Mouse (Mus musculus) heart, adult 2 months (tissue): ENCODE data around the gene Zfp871.

Experiments used
- CTCF ChIP-seq: fragments of 200-600 bp; IDR thresholded peaks from 2 replicates; pipeline ENCODE4 v1.8.1; 2022; ENCODE audit warnings: antibody characterized with exemption, mild to moderate bottlenecking, moderate library complexity
- POLR2A ChIP-seq: fragments of 200-500 bp; IDR thresholded peaks from 2 replicates; pipeline ENCODE4 v1.6.1; 2011; ENCODE audit warnings: mild to moderate bottlenecking, low read depth, low read length, control low read depth; ENCODE audit not compliant: insufficient read depth

DNA sequence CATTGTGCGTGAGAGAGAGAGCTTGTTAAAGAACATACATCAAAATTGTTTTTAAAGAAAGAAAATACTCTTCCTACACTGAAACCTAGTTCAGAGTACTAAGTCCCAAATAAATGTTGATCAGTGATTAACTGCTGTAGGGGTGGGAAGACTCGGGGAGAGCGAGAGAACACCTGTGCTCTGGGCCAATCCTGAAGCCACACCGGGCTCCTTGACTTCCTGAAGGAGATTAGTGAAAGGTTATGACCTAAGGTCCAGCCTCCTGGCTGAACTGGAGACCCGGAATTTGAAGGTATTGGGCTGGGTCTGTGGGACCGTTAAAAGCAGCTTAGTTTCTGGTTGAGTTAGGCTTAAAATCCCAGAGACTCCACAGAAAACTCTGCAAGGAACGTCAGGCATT, 65.3 kb downstream of the Zfp871 start:
- no peak for TF ChIP-seq CTCF
- TF ChIP-seq POLR2A = no peak
